Mouse (Mus musculus) brain, embryonic 14.5 days (tissue): Measurements from ENCODE around the gene Retreg1. TPM values are rescaled to one million over a fixed set of nuclear protein-coding genes. Genes with fewer than 3 reads are reported as not detected.

Experiments used
- DNase-seq: peaks from one replicate; pipeline ENCODE4 v3.0.0-alpha.2; 2011; ENCODE audit warnings: low read depth
- CTCF ChIP-seq: fragments of 200-500 bp; IDR thresholded peaks from 2 replicates; pipeline ENCODE4 v1.5.1; 2012; ENCODE audit warnings: inconsistent platforms, mild to moderate bottlenecking, moderate library complexity, borderline replicate concordance; ENCODE audit not compliant: insufficient read depth, insufficient read length; ENCODE audit errors: extremely low read depth
- POLR2A ChIP-seq: fragments of 200-500 bp; IDR thresholded peaks from 2 replicates; pipeline ENCODE4 v1.6.1; 2012; ENCODE audit warnings: mild to moderate bottlenecking, inconsistent platforms, borderline replicate concordance; ENCODE audit not compliant: poor library complexity, insufficient read depth, insufficient read length, severe bottlenecking; ENCODE audit errors: extremely low read depth
- polyA plus RNA-seq: library from polyadenylated mRNA; depleted of rRNA; stranded (reverse); fragments of >200 nt; gene quantifications from 2 replicates; pipeline ENCODE4 v1.2.3, GENCODE M21; 2012

Gene Retreg1
- polyA plus RNA-seq, 1 experiment: 8.9 TPM

DNA sequence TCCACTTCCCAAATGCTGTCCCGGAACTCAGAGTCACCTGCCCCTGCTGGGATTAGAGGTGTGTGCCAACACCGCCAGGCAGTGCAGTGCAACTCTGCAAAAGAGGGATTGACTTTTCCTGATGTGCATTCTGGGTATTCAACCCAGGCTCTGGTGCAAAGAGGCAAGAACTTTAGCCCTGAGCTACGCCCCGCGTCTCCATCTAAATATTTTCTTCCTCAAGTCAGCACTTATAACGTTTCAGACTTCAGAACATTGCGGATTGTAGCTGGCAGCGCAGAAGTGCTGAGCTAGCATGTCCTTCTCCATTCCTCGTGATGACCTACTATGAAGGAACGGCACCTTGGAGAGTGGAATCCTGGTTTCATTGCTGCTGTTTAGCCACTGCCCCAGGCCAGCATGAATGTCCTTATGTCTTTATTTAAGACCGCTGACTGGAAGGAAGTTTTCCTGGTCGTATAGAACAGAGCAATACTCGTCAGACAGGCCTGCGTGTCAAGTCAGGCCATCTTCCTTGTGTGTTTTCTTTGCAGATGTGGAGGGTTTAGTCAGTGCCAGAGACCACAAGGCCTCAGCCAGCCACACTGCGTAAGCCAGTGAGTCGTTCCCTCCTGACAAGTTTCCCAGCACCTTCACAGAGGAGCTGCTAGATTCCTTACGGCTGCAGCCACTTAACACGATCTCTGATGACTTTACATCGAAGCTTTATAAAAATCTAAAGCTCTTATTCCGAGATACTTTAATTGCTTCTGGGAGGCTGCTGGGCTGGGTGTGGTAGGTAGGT lies 34.1 kb upstream of the Retreg1 start:
- TF ChIP-seq CTCF (no peak), POLR2A (no peak)

DNA sequence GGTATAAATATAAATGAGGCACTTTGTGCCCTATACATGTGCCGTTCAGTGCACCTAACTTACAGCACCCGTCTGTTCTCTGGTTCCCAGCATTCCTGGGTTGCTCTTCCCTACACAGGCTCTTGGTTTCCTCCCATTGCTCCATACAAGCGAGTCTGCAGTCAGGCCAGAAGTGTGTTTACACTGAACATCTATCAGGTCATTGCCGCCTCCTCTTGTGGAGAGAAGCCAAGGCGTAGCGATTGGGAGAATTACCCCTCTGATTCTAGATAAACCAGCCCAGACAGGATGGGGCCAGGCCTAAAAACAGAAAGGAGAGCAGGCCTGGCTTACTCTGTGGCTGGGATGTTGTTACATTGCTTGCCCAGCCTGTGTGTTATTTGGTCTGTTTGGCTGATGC lies 33.3 kb upstream of the Retreg1 start:
- no peak for DNase-seq
- TF ChIP-seq POLR2A (no peak), CTCF (no peak)

More for the DNA sequence above, 34.1 kb upstream of the Retreg1 start:
- no peak for DNase-seq

DNA sequence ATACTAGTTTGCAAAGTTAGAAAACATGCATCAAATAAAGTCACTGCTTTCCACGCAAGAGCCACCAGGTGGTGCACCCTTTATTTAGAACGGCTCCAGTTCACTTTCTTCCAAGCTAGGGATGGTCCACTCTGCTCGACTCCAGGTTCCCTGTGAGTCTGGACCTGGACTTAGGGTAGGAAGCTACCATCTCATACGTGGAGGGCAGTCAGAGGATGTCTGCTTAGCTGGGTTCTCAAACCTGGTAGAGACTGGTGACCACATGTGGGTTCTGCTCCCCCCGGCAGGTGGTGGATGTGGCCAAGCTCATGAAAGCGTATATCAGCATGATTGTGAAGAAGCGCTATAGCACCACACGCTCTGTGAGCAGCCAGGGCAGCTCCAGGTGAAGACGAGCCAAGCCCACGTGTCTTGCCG lies 31.1 kb upstream of the Retreg1 start:
- no peak; the same call in 1 of the 2 replicates for TF ChIP-seq CTCF
- DNase-seq: no peak

DNA sequence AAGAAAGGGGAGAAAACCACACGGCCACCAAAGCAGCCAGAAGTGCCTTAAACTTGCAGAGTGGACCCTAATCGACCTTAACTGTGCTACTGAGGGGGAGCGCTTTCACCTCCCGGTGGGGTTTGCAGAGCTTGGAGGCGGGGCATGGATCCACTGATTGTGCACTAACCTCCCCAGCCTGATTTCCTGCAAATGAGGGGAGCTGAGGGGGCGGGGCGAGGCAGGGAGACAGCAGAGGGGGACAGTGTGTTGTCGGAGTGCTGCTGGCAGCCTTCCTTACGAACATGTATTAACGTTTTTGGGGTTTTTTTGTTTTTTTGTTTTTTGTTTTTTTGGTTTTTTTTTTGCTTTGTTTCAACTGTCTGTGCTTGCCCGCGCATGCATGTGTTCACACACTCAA lies 30.5 kb upstream of the Retreg1 start:
- TF ChIP-seq CTCF: no peak
- no peak for TF ChIP-seq POLR2A

DNA sequence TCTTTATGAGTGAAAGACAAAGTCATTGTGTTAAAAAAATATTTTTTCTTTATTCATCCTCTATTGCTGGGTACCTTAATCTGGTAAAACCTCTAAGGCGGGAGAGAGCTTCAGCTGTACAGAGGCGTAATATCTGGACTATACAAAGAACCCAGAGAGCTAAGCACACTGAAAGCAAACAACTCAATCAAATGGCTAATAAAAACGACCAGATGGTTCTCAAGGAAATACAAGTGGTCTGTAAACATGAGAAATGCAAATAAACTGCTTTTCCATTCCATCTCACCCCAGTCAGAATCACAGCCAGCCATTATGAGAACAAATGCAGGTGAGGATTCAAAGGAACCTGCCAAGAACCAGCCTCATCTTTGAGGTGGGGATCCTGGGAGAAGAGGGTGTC lies 28.4 kb upstream of the Retreg1 start:
- TF ChIP-seq POLR2A: no peak
- no peak for TF ChIP-seq CTCF
- no peak for DNase-seq

More for the DNA sequence above, 30.5 kb upstream of the Retreg1 start:
- no peak for DNase-seq

DNA sequence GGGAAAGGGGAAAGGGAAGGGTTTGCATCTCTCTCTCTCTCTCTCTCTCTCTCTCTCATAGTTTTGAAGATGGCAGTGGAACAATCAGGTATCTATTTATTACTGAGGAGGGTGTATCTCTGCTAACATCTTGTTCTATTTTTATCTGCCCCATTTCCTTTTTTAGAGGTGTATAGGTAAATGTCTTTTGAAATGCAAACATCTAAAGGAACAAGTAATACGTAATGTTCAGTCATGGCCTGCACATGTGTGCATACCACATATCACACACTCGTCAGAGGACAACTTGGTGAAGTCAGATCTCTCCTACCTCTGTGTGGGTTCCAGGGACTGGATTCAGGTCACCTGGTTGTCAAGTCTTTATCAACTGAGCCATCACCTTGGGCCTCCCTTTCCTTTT lies 25.8 kb upstream of the Retreg1 start:
- DNase-seq: no peak
- no peak for TF ChIP-seq CTCF
- TF ChIP-seq POLR2A: no peak

DNA sequence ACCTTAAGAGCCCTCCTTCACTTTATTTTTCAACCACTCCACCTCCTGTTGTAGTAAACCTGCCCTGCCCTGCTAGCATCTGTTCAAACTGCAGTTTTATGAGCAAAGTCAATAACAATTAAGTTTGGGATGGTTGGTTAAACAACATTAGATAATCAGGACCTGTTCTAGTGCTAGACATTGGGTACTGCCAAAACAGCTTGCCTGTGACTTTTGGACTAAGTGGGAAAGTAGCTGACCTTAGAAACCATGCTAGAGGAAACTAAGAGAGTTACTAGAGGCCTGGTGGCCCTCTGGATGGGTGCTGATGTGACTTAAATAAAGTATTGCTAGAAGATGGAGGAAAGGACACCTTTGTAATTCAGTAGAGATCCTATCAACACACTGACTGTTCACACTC lies 21.0 kb upstream of the Retreg1 start:
- no peak for DNase-seq
- no peak for TF ChIP-seq CTCF
- no peak for TF ChIP-seq POLR2A

DNA sequence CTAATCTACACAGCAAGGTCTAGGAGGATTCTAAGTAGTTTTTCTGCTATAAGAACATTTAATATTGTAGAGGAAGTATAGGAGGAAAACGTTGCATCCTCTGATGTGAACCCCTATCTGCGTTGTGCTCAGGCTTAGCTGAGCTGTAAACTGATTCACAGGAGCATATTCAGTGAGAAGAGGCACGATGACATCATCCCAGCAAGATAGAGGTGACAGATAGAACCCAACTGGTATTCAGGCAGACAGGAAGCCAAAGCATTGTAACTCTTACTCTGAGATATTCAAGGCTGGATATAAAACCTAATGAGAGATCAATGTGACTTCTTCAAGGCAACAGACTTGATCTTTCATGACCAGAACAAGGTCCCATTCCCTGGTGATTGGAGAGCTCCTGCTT lies 20.3 kb upstream of the Retreg1 start:
- TF ChIP-seq CTCF (no peak), POLR2A (no peak)
- DNase-seq: no peak

DNA sequence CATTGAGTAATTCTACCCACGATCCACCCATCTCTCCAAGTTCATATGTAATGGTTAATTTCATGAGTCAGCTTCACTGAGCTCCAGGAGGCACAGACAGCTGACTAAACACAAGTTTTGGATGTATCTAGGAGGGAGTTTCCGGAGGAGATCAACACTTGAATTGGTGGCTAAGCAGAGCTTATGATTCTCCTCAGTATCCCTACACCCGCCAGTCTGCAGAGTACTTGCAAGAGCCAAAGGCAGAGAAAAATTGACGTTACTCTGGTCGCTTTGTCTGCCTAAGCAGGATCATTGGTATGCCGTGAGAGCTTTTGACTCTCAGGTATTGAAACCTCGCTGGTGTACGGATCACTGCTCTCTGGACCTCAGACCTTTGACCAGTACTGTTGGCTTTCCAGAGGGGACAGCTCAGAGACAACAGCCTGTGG lies 16.4 kb upstream of the Retreg1 start:
- no peak for TF ChIP-seq CTCF
- no peak for TF ChIP-seq POLR2A

DNA sequence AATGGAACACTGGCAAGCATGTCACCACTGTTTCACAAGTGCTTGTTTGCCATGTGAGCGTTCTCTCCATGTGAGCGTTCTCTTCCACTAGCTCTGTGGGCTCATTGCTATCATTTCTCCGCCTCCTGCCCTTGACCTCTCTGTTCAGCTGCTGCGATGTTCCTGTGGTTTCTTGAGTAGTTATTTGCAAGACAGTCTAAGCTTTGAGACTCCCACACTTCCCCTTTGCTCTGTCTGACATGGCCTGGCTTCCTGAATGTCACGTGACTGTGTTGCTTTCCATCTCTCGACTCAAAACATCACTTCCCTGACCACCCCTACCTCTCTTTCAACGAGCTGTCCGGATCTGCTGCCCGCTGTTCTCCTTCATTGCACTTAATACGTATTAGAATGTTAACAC lies 14.5 kb upstream of the Retreg1 start:
- DNase-seq: no peak
- TF ChIP-seq POLR2A (no peak), CTCF (no peak)

More for the DNA sequence above, 16.4 kb upstream of the Retreg1 start:
- DNase-seq: no peak

DNA sequence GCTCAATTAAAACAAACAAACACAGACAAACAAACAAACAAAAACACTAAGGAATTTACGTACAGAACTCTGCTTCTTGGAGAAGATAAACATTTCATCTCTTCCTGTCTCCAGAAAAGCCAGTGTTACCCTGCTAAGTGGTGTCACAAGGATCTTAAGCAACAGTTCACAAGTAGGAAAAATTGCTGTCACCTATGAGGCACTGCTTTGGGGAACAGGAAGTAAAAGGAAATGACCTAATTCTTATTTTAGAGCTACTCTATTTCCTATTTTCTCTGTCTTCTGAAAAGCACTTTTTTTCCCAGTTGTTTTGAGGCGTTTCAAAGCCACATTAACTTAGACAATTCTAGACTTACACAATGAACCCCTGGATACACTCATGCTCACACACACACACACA lies 12.6 kb upstream of the Retreg1 start:
- DNase-seq: no peak
- TF ChIP-seq POLR2A: no peak
- no peak for TF ChIP-seq CTCF

DNA sequence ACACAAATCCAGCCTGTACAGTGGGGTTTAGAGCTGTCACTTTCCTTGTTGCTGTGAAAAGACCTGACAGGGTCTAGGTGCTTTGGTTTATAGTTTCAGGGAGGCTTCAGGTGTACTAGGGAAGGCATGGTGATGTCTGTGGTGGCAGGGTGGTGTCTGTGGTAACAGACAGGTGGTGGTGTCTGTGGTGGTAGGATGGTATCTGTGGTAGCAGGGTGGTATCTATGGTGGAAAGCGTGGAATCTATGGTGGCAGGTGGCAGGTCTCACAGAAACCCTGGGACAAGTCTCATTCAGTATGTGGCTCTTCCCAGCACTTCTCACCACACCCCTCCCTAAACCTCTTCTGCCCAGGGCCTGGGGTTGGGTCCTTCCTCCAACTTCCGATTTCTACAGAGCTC lies 8.7 kb upstream of the Retreg1 start:
- TF ChIP-seq POLR2A: no peak
- TF ChIP-seq CTCF: no peak
- DNase-seq: no peak
